ENCODE assay signal across 15 mouse cellular contexts in genomic region chr2:150602166-150602565, GRCm38 (mm10). TPM values are rescaled to one million over a fixed set of nuclear protein-coding genes. Genes with fewer than 3 reads are reported as not detected.
DNase-seq lines count a peak whose midpoint lies in the region.
"Had no signal": no experiment of that assay in that cellular context is flagged by ENCODE, and none has a peak within 500 bp of the region (broad histone marks: within the 10 kb centered on the region; RNA-seq: fewer than 3 reads in every experiment).

No protein-coding gene starts in this region.

- peak; percentile 31 for DNase-seq in adrenal gland, postnatal 14 days
- no peak for DNase-seq in adrenal gland, adult 18-20 months (ENCODE audit: low spot score in 2 of 2)
- DNase-seq in gastrocnemius, adult 18-20 months (ENCODE audit: low spot score) = peak; percentile 62
- DNase-seq in gastrocnemius, postnatal 10 days = no peak
- peak; percentile 50 for DNase-seq in A20 (ENCODE audit: low read depth, low spot score)
- DNase-seq in heart, adult 9 months (ENCODE audit: low spot score in 2 of 2) = peak; percentile 15 to 47
- DNase-seq in thymus, postnatal 25 days = no peak
- no peak for DNase-seq in testis, postnatal 10 days (ENCODE audit: low spot score)
- DNase-seq: gastrocnemius, postnatal 14 days; kidney, adult 9 months; layer of hippocampus, adult 9-11 months; lung, adult 2 months; lung, postnatal 36 days; spleen, adult 18-20 months had no signal

RNA-seq across cellular contexts. Expression of gene Apmap, which starts 6.2 kb away (rescaled TPM):
- 161 and 180 TPM in 2 replicates for total RNA-seq in adrenal gland, postnatal 14 days (2021)
- total RNA-seq in adrenal gland, adult 18-20 months (2021) = 100 to 1,000 TPM; 122 to 153 TPM
- 10 to 100 TPM; 19.3 to 20.4 TPM for total RNA-seq in gastrocnemius, adult 18-20 months (2021)
- 10 to 100 TPM; 21.1 to 23.0 TPM for total RNA-seq in gastrocnemius, postnatal 10 days (2021)

RNA-seq across cellular contexts. Expression of gene Cst7, which starts 32.0 kb away (rescaled TPM):
- total RNA-seq in adrenal gland, postnatal 14 days (2021) = 0.90 TPM in 1 of 2 replicates, not detected in the other
- total RNA-seq in adrenal gland, adult 18-20 months (2021) = under 1 TPM in 1 of 2 experiments, not detected in 1; 0.51 TPM
- total RNA-seq in gastrocnemius, adult 18-20 months (2021) = not detected
- not detected for total RNA-seq in gastrocnemius, postnatal 10 days (2021)
- total RNA-seq: gastrocnemius, postnatal 14 days; left cerebral cortex, adult 2 months had no signal

Comparison
In these comparisons a context has a peak if more than half of its experiments do, and no peak if none do; other contexts are left out.
1. DNase-seq: peak in adrenal gland, postnatal 14 days (single experiment), gastrocnemius, adult 18-20 months (single experiment), A20 (single experiment) and heart, adult 9 months (2 of 2); none in adrenal gland, adult 18-20 months (0 of 2), gastrocnemius, postnatal 10 days (single experiment), thymus, postnatal 25 days (single experiment) and testis, postnatal 10 days (single experiment).